Mouse (Mus musculus) neural tube, embryonic 14.5 days (tissue): ENCODE data around the gene Bbox1. TPM values are rescaled to one million over a fixed set of nuclear protein-coding genes. Genes with fewer than 3 reads are reported as not detected.

Source experiments
- ATAC-seq: fragments of 200-750 bp; cut with Nextera tagmentation; 2 replicates; pipeline ENCODE4 v1.8.0; 2017; ENCODE audit warnings: low read depth, mild to moderate bottlenecking, moderate TSS enrichment, moderate library complexity
- H3K27ac ChIP-seq: fragments of 300-500 bp; sonication (generic); 2 replicates; pipeline ENCODE4 v1.5.1; 2014; ENCODE audit warnings: low read depth, mild to moderate bottlenecking, control low read depth, low read length, moderate library complexity, mixed read lengths
- H3K27me3 ChIP-seq: fragments of 300-500 bp; sonication (generic); 2 replicates; pipeline ENCODE4 v1.6.1; 2014; ENCODE audit warnings: low read length; ENCODE audit not compliant: control insufficient read depth, insufficient read depth
- H3K36me3 ChIP-seq: fragments of 300-500 bp; sonication (generic); 2 replicates; pipeline ENCODE4 v1.6.1; 2014; ENCODE audit warnings: low read length, mixed read lengths; ENCODE audit not compliant: control insufficient read depth, insufficient read depth
- H3K4me1 ChIP-seq: fragments of 300-500 bp; sonication (generic); 2 replicates; pipeline ENCODE4 v1.6.1; 2014; ENCODE audit warnings: low read length; ENCODE audit not compliant: control insufficient read depth, insufficient read depth
- H3K4me2 ChIP-seq: fragments of 300-500 bp; sonication (generic); 2 replicates; pipeline ENCODE4 v1.6.1; 2014; ENCODE audit warnings: mild to moderate bottlenecking, low read depth, low read length, control low read depth
- H3K4me3 ChIP-seq: fragments of 300-500 bp; sonication (generic); 2 replicates; pipeline ENCODE4 v1.5.1; 2014; ENCODE audit warnings: low read depth, low read length, control low read depth, mixed read lengths
- H3K9ac ChIP-seq: fragments of 300-500 bp; sonication (generic); replicated peaks from 2 replicates; pipeline ENCODE4 v1.6.1; 2014; ENCODE audit warnings: low read depth, mild to moderate bottlenecking, control low read depth, low read length, mixed read lengths
- H3K9me3 ChIP-seq: fragments of 300-500 bp; sonication (generic); 2 replicates; pipeline ENCODE4 v1.6.1; 2016; ENCODE audit warnings: low read length; ENCODE audit not compliant: control insufficient read depth
- WGBS: fragments of 180-500 bp; shearing (Covaris S2); extraction: QIAGEN DNeasy Blood & Tissue Kit; methylation state at CpG from one replicate; pipeline ENCODE4 v1.1.7; 2014; 5-methylcytosine and 5-hydroxymethylcytosine counted together
- polyA plus RNA-seq: library from polyadenylated mRNA; unstranded; fragments of >200 nt; fragmentation: Nextera tagmentation; extraction: Ambion mirVana; gene quantifications from 2 replicates; pipeline ENCODE4 v1.2.1, GENCODE M21; 2014

Gene Bbox1
- polyA plus RNA-seq, 1 experiment from 2014 or later: 0.33 TPM

DNA sequence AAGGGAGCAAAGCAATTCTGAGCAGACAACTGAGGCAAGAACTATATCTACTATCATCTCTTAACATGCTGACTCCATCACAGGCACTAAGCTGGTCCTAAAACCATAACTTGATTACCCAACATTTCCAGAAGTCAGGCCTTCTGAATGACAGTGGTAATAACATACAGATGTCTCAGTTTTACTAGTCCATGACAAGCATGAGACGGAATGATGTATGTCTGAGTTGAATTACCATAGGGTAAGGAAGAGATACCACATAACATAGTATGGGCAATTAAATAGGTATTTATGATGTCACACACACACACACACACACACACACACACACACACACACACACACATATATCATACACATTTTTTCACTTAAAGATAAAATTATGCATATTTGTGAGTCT lies 26.4 kb downstream of the Bbox1 start:
- Histone ChIP-seq H3K27me3 (no peaks in the 10 kb centered on the region), H3K9ac (no peak overlapping the region), H3K9me3 (no peaks in the 10 kb centered on the region), H3K4me2 (no peak overlapping the region), H3K4me3 (no peak overlapping the region), H3K27ac (no peak overlapping the region), H3K4me1 (no peaks in the 10 kb centered on the region), H3K36me3 (no peaks in the 10 kb centered on the region)
- ATAC-seq: no peak
- 88% methylated on average over 1 of the region's 1 CpGs for WGBS

DNA sequence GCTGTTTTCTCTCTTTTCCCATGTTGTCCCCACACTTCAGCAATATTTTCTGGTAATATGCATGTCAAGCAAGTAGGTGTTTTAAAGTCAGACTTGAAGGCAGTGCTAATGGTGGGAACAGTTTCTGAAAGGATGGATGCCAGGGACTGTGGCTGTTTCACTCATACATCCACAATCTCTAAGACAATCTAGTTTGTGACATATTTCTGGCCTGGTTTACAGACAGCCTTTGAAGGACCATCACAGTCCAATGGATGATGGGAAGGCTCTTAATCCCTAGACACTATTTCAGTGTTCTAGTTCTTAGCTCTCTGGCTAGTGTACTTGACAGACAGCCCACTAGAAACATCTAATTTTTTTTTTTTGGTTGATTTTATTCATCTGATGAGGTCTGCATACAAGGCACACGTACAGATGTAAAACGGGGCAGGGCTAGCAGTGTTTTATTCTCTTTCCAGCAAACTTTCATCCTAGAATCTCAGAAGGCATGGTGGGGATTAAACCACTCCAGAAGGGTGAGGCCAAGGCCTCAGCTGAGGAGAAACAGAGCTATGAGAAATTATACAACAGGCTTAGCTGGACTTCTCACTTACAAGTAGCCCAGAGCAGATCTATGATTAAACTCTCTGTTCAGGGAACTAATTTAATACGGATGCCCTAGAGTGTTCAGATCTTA lies 28.4 kb downstream of the Bbox1 start:
- H3K4me2 ChIP-seq: no peak overlapping the region
- no peaks in the 10 kb centered on the region for H3K9me3 ChIP-seq
- H3K9ac ChIP-seq: no peak overlapping the region
- H3K36me3 ChIP-seq: no peaks in the 10 kb centered on the region
- 92% methylated on average over 3 of the region's 3 CpGs for WGBS
- no peaks in the 10 kb centered on the region for H3K4me1 ChIP-seq
- no peak for ATAC-seq
- no peak overlapping the region for H3K27ac ChIP-seq
- no peak overlapping the region for H3K4me3 ChIP-seq
- H3K27me3 ChIP-seq: no peaks in the 10 kb centered on the region

- whole genome bisulfite sequencing: 75% methylated on average over 2 of the region's 2 CpGs
These were observed 38.9 kb downstream of the Bbox1 start for GRCm38 (mm10) chr2:110275424-110275823.

GRCm38 (mm10) chr2:110274160-110274559 lies 40.2 kb downstream of the Bbox1 start:
- H3K9ac ChIP-seq: no peak overlapping the region
- 75% methylated on average over 2 of the region's 2 CpGs for WGBS
- H3K4me2 ChIP-seq: no peak overlapping the region
- H3K9me3 ChIP-seq: no peaks in the 10 kb centered on the region
- no peak overlapping the region for H3K4me3 ChIP-seq
- no peak overlapping the region for H3K27ac ChIP-seq
- no peaks in the 10 kb centered on the region for H3K27me3 ChIP-seq
- ATAC-seq: no peak
- no peaks in the 10 kb centered on the region for H3K36me3 ChIP-seq
- no peaks in the 10 kb centered on the region for H3K4me1 ChIP-seq

More at GRCm38 (mm10) chr2:110275424-110275823, 38.9 kb downstream of the Bbox1 start:
- no peak overlapping the region for H3K9ac ChIP-seq
- H3K4me3 ChIP-seq: no peak overlapping the region
- H3K36me3 ChIP-seq: no peaks in the 10 kb centered on the region
- H3K9me3 ChIP-seq: no peaks in the 10 kb centered on the region
- H3K27ac ChIP-seq: no peak overlapping the region
- H3K4me2 ChIP-seq: no peak overlapping the region
- no peak for ATAC-seq
- H3K27me3 ChIP-seq: no peaks in the 10 kb centered on the region
- no peaks in the 10 kb centered on the region for H3K4me1 ChIP-seq

GRCm38 (mm10) chr2:110269281-110269680 lies 45.1 kb downstream of the Bbox1 start:
- Histone ChIP-seq H3K4me2 (no peak overlapping the region), H3K4me3 (no peak overlapping the region), H3K9me3 (no peaks in the 10 kb centered on the region), H3K27me3 (no peaks in the 10 kb centered on the region), H3K4me1 (no peaks in the 10 kb centered on the region), H3K36me3 (no peaks in the 10 kb centered on the region), H3K27ac (no peak overlapping the region), H3K9ac (no peak overlapping the region)
- WGBS: 90% methylated on average over 3 of the region's 3 CpGs
- no peak for ATAC-seq

- no peak overlapping the region for H3K9ac ChIP-seq
- no peaks in the 10 kb centered on the region for H3K9me3 ChIP-seq
- no peaks in the 10 kb centered on the region for H3K27me3 ChIP-seq
- H3K4me2 ChIP-seq: no peak overlapping the region
- no peak for ATAC-seq
- WGBS: 79% methylated on average over 9 of the region's 9 CpGs
- H3K36me3 ChIP-seq: no peaks in the 10 kb centered on the region
- no peak overlapping the region for H3K27ac ChIP-seq
- no peak overlapping the region for H3K4me3 ChIP-seq
- no peaks in the 10 kb centered on the region for H3K4me1 ChIP-seq
These were observed 82.1 kb downstream of the Bbox1 start for GRCm38 (mm10) chr2:110232252-110232651.

DNA sequence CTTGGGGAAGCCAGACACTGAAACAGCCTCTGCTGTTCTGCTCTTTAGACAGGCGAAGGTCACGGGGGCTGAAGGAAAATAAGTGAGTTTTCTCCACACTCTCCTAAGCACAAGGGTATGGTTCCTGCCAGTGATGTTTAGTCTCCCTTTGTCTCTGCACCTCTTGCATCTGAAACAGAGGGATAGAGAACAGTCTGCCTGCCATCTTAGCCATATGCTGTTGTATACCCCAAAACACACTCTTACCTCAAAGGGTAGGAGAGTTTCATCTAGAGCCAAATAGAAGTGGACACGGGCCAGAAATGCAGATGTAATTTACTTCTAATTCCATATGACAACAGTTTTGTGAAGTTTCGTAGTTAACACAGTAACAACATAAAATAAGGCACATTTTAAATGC lies 83.6 kb downstream of the Bbox1 start:
- no peak overlapping the region for H3K9ac ChIP-seq
- H3K36me3 ChIP-seq: no peaks in the 10 kb centered on the region
- no peak overlapping the region for H3K4me2 ChIP-seq
- H3K4me1 ChIP-seq: no peaks in the 10 kb centered on the region
- H3K27ac ChIP-seq: no peak overlapping the region
- H3K27me3 ChIP-seq: no peaks in the 10 kb centered on the region
- WGBS: 69% methylated on average over 4 of the region's 4 CpGs
- no peak for ATAC-seq
- no peak overlapping the region for H3K4me3 ChIP-seq
- no peaks in the 10 kb centered on the region for H3K9me3 ChIP-seq

DNA sequence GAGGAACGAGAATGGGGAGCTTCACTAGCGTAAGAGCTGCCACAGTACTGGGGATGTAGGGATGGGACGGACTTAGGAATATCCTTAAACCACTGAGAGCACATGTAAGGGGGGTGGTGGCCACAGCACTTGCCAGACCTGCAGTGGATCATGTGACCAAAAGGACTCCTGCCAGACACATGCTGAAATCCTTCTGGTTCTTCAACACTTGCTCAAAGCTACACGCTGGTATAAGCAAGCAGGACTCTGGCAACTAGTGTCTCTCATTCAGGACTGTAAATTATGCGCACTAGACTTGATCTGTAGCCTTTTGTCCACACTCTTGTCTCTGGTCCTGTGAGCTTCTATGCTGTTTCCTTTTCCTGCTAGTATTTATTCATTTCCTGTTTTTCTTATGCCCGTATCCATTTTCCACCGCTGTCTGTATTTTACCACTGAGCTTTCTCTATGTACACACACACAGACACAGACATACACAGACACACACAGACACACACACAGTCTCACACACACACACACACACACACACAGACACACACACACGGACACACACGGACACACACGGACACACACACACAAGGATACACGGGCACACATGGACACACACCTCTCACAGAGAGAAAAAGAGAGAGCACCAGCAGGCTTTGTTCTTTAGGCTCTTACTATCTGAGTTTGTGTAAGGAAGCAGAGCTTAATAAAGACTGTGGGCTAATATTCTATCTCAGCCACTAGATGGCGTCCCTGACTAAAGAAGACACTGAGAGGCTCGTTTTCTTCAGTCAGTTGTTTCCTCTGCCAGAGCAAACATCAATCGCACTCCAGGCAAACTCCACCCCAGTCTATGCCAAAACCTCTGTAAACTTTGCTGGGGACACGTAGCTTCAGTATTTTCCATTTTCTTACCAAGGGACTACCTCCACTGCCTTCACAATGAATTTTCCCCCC lies 84.9 kb downstream of the Bbox1 start:
- no peaks in the 10 kb centered on the region for H3K9me3 ChIP-seq
- no peak overlapping the region for H3K27ac ChIP-seq
- ATAC-seq: peak; percentile 92
- H3K36me3 ChIP-seq: no peaks in the 10 kb centered on the region
- no peak overlapping the region for H3K4me2 ChIP-seq
- 41% methylated on average over 15 of the region's 15 CpGs for WGBS
- no peaks in the 10 kb centered on the region for H3K4me1 ChIP-seq
- no peak overlapping the region for H3K9ac ChIP-seq
- no peaks in the 10 kb centered on the region for H3K27me3 ChIP-seq
- no peak overlapping the region for H3K4me3 ChIP-seq

- WGBS: 54% methylated on average over 4 of the region's 4 CpGs
- no peak for ATAC-seq
- H3K27me3 ChIP-seq: no peaks in the 10 kb centered on the region
- no peaks in the 10 kb centered on the region for H3K36me3 ChIP-seq
- no peak overlapping the region for H3K9ac ChIP-seq
- H3K4me2 ChIP-seq: no peak overlapping the region
- H3K4me1 ChIP-seq: no peaks in the 10 kb centered on the region
- H3K4me3 ChIP-seq: no peak overlapping the region
- H3K27ac ChIP-seq: no peak overlapping the region
- H3K9me3 ChIP-seq: no peaks in the 10 kb centered on the region
These were observed 87.9 kb downstream of the Bbox1 start for GRCm38 (mm10) chr2:110226421-110226820.
